Mouse (Mus musculus): ENCODE data around the gene B3gnt3.
A peak's percentile ranks its signal among the peaks of the same experiment; 100 is the strongest.
"Not testable (repeated sequence)": the region's sequence is repeated elsewhere in the genome, so short reads cannot be mapped to it uniquely, and the experiment has no call there.

The B3gnt3 gene

DNA sequence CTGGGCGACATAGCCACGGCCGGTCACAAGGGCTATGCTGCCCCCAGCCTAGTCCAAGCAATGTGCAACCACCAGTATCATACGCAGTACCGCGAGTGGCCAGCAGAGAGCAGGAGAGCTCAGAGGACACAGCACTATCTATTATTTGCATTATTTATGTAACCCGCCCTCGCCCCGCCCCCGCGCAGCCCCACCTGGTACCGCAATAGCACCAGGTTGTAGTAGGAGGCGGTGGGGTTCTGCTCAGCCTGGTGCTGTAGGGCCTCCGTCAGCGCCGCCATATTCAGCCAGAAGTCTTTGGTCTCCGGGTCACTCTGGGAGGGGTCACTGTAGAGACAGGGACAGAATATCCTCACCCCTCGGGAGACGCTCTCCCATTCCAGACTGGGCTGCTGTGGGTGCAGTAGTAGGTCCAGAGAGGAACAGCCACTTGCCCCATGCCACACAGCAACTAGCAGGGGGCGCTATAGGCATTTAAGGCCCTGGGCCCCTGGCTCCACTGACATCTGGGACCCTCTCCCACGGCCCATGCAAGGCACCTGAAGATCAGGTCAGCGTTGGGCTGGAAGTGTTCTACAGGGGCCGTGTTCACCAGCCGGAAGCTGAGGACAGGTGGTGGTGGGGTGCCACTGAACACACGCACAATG, 8.3 kb upstream of the B3gnt3 start:
- peak; percentile 78 for DNase-seq

DNA sequence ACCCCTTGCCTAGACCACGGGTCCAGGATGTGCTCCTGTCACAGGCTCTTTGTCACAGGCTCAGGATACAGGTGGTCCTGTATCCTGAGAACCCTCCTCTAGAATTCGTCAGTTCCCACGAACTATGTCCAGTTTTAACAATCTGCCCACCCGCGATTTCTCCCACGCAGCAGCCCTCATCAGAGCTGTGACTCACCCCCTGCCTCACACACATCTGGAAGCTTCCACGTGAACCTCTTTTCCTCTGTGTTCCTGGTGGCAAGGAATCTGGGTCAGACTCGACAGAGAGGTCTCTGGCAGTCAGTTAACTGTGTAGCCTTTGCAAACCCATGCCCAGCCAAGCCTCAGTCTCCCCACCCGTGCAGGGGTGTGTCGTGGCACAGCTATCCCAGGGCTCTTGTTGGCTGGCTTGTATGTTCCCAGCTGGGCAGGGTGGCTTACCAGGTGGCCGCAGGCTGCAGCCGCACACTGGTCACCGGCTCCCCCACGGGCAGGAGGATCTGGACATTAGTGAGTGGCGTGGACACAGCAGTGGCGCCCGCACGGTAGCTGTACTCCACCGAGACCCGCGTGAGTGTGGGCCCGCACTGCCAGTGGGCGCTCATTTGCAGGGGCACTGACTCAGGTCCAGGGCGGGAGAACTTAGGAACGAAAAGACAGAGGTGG, 7.7 kb upstream of the B3gnt3 start:
- DNase-seq, result no peak

DNA sequence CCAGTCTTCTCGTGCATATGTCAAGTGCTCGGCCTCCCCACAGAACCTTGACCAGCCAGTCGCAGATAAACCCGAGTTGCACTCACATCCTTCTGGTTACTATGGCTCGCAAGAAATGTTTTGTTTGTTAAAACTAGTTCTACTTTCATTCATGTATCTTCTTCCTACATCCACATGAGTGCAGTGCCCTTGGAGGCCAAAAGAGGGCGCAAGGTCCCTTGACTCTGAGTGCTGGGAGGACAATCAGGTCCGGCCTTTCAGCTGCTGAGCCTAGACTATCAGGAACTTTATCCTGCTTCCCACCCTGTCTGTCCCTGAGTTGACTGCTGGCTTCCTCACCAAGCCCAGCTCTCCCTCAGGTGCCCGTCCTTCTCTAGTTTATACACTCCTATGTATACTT, 6.3 kb upstream of the B3gnt3 start:
- DNase-seq, result peak; percentile 79

DNA sequence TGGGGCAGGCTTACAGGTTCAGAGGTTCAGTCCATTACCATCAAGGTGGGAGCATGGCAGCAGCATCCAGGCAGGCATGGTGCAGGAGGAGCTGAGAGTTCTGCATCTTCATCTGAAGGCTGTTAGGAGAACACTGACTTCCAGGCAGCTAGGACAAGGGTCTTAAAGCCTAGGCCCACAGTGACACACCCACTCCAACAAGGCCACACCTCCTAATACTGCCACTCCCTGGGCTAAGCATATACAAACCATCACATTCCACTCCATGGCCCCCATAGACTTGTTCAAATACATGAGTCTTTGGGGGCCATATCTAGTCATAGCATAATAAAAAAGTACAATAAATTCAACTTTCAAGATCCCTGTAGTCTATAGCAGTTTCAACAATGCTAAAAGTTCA, 1.8 kb upstream of the B3gnt3 start:
- DNase-seq, result not testable (repeated sequence)

DNA sequence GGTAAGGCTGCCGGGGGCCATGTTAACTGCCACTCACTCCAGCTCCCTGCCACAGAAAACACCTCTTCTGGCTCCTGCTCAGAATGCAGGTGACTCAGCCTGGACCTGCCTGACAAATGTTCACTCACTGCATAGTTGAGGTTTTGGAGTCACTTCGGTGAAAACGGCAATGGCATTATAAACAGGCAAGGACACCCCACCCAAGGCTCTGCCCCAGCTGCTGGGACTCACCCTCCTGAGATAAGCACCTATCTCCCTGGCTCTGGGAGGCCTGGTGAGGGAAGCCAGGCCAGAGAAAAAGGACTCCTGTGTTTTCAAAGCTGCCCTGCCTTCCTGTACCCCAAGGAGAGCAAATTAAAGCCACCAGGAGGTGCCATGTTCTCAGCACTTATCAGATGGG, 1.3 kb upstream of the B3gnt3 start:
- no peak for DNase-seq

DNA sequence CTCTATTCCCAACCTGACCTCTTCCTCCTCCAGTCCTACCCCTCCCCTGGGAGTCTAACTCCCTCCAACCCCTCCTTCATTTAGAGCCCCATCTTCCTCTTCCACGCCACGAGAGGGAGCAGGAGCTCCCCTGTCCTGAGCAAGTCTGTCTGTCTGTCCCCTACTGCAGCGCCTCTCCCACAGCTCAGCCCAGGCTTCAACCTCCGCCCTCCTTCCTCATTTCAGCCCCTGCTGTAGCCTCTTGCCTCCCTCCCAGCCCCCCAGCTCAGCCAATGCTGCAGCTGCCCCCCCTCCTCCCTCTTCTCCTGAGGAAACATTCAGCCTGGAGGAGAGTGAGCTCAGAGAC, 471 bp upstream of the B3gnt3 start:
- no peak for DNase-seq

DNA sequence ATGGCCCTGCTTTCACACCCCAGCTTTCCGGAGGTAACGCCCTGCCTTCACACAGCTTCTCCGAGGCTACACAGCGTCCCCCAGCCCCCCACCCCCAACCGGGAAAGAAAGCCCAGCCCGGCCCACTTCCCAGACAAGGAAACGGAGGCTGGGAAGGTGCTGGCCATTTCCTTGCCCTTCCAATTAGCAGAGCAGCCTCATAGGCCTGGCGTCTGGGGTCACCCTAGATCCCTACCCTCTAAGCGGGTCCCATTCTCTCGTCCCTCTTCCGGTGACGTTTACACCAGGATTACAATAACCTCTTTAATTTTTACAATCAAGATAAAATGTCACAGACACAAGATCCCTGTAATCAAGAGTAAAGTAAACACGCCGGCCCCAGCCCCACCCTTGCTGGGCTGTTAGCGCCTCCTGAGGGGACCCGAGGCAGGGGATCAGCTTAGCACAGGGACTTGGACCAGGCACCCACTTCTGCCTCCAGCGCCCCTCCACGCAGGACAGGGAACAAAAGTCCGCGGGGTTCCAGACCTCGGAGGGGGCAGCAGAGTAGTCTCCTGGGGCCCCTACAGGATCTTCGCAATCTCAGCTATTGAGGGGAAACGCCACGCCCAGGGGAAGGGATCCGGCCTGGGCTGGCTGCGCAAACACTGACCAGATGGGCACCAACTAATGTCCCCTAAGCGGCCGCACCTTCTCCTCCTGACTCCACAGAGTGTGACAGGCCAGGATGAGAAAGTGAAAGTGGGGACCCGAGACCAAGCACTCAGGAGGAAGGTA, 908 bp downstream of the B3gnt3 start:
- no peak for DNase-seq

DNA sequence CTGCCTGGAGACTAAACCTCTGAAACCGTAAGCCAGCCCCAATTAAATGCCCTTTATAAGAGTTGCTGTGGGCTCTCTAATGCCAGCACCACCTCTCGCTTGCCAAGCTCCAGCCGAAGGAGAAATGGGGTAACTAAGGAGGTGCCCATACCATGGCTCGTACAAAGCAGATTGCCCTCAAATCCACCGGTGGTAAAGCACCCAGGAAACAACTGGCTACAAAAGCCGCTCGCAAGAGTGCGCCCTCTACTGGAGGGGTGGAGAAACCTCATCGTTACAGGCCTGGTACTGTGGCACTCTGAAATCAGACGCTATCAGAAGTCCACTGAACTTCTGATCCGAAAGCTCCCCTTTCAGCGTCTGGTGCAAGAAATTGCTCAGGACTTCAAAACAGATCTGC, 6.1 kb downstream of the B3gnt3 start:
- DNase-seq, result not testable (repeated sequence)

DNA sequence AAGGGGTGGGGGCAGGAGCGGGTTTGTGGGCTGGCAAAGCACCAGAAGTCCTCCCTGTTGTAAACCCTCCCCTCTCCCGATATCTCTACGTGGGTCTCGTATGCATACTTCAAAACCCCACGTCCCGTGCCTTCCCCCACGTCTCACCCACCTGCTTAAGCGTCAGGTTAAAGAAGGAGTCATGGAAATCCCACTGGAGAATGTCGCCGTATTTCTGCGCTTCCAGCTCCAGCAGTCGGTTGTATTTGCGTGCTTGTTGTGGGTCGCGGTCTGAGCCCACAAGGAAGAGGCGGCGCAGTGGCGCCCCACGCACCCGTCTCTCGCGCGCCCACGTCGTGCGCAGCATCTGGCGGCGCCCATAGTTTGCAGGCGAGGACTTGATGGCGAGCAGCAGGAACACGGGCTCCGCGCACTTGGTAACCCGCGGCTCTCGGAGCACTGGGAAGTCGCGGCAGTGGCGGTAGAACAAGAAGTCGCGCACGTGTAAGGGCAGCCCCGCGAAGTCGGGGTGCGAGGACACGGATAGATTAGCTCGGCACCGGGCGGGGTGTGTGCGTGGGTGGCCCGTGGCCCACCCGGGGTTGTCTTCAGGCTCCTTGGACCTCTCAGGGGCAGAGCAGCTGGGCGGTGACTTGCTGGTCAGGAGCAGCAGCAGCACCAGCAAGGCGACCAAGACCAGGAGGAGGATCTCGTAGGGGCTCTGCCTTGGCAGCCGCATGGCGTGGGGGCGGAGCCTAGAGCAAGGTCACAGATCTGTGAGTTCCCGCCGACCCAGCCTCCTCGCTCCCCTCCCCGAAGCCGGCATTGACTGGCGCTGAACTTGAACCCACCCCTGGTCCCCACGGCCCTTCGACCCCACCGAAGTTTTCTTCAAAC, 8.2 kb downstream of the B3gnt3 start:
- peak; percentile 43 for DNase-seq

DNA sequence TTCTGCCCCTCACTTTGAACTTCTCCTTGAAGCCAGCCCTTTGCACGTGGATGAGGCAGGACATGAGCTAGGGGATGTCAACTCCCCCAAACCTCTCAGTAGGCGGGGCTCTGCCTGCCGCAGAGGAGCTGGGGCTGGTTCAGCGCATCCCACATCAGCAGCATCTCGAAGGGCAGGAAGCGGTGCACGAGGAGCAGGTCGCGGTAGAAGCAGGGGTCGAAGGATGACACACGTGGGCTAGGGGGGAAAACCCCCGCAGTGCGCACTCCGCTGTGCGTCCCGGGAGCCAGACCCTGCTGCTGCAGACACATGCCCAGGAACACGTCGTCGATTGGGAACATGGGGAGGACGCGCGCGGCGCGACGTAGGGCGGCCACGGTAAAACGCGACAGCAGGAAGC, 9.1 kb downstream of the B3gnt3 start:
- DNase-seq, result peak; percentile 66

DNA sequence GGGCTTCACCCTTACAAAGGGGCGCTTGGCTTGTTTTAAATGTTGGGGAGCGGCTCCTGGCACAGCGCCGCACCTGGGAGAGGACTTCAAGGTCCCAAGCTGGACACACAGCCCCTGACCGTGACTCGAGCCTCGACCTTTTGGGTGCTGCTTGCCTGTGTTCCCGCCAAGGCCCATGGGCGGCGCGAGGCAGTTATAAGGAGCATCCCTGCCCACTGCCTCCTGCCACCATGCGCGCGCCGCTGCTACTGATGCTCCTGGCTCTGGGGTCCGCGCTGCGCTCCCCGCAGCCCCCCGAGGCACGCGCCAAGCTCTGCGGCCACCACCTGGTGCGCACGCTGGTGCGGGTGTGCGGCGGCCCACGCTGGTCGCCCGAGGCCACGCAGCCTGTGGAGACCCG, 12.6 kb downstream of the B3gnt3 start, which contains the start of gene Insl3:
Insl3 (plus strand) TSS at position 187 of the 400 bp plus-strand sequence.
- DNase-seq, result no peak

DNA sequence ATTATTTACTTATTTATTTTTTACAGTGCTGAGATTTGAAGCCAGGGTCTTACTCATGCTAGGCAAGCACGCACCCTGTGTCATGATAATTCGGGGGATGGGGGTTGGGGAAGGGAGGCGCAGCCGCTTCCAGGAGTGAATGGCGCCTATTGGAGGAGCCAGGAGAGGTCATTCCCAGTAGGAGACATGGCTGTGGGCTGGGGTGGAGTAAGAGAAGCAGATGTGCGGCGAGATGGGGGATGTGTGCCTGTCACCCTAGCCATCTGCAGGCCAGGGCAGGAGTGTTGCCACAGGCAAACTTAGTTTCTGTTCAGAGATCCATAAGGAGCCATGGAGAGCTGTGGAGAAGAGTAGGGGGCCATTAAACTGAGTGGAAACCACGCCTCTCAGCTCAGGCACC, 14.0 kb downstream of the B3gnt3 start:
- DNase-seq, result no peak

DNA sequence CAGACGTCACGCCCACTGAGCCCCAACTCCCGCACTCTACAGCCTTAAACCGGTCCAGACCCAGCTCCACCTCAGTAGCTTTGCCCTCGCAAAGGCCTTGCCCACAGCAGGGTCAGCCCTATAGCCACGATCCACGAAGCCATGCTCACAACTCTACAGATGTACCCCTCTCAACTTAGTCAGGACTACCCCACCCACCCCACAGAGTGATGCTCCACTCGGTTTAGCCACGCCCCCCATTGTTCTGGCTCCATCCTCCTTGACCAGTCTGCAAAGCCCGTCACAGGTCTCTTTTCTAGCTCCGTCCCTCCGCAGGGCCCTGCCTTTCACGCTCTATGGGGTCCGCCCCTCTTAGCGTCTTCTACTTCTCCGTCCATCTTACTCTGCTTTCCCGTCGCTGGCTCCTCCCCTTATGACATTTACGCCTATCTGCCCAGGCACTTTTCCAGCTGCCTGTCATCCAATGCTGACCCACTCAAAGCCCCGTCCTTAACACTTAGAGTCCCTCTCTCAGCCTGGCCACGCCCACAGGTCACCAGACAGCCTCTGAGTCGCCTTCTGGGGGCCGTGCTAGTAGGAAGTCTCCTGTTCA, 15.3 kb downstream of the B3gnt3 start:
- DNase-seq, result no peak

DNA sequence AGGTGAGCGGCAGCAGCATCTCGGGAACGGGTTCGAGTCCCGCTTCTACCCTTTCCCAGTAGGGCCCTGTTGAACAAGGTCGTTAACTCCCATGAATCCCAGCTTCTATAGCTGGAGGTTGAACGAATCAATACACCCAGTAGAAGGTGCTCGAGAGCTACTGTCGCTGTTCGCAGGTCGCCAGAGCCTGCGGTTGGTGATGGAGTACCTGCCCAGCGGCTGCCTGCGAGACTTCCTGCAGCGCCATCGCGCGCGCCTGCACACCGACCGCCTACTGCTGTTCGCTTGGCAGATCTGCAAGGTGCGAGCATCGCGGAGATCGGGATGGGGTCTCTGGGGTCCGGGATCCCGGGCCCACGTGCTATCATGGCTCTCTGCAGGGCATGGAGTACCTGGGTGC, 16.0 kb downstream of the B3gnt3 start:
- DNase-seq, result no peak

DNA sequence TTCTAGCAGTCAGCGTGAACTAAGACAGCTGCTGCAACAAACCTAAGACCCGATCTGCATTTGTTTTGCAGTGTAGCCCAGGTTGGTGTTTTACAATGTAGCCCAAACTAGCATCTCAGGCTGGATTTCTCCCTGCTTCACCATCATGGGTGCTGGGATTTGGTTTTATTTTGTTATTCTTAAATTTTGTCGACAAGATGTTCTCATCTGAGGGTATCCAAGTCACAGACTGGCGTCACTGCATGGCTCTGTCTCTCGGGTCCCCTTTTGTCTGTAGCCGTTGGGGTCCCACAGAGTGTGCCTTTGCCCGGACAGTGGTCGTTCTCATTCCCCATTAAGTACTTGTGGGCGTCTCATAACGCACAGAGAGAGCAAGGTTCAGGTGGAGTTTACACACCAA, 16.9 kb downstream of the B3gnt3 start:
- no peak for DNase-seq

DNA sequence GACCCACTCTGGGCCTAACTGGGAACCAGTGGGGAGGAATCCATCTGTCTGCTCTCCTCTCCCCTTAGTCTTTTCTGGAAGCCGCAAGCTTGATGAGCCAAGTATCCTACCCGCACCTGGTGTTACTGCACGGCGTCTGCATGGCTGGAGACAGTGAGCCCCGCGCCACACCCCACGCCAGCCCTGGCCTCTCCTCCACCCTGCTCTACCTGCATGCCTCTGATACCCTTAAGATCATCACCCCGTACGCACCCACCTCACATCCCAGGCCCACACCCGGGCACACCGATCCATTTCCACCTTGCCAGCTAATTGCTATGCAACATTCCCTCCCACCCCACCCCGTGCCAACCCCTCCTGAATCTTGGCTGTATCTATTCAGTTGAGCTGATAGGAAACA, 18.8 kb downstream of the B3gnt3 start:
- no peak for DNase-seq

DNA sequence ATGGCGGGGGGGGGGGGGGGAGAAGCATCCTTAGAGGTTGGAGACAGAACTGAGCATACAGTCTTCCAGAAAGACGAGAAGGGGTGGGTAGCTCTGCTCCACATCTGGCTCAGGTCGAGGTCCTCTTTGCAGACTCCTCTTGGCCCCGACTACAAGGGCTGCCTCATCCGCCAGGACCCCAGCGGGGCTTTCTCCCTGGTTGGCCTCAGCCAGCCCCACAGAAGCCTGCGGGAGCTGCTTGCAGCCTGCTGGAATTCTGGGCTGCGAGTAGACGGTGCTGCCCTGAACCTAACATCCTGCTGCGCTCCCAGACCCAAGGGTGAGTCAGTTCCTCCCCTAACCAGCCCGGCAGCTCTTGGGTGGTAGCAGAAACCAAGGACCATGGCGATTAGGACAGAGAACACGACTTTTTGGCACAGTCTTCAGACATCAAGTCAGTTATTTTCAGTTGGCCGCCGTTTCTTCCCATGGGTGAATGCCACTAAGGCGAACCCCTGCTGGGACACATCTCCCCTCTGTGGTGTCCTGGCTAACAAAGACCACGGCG, 20.1 kb downstream of the B3gnt3 start:
- no peak for DNase-seq

DNA sequence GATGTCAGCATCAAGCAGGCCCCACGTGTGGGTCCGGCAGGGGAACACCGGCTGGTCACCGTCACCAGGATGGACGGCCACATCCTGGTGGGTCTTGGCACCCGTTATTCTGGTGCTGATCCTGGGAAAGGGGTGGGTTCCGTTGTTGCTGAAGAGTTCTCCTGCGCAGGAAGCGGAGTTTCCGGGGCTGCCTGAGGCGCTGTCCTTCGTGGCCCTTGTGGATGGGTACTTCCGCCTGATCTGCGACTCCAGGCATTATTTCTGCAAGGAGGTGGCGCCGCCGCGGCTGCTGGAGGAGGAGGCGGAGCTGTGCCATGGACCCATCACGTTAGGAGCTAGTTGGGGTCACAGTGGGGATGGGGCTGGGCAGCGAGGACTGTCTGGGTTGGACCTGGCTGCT, 21.1 kb downstream of the B3gnt3 start:
- no peak for DNase-seq

DNA sequence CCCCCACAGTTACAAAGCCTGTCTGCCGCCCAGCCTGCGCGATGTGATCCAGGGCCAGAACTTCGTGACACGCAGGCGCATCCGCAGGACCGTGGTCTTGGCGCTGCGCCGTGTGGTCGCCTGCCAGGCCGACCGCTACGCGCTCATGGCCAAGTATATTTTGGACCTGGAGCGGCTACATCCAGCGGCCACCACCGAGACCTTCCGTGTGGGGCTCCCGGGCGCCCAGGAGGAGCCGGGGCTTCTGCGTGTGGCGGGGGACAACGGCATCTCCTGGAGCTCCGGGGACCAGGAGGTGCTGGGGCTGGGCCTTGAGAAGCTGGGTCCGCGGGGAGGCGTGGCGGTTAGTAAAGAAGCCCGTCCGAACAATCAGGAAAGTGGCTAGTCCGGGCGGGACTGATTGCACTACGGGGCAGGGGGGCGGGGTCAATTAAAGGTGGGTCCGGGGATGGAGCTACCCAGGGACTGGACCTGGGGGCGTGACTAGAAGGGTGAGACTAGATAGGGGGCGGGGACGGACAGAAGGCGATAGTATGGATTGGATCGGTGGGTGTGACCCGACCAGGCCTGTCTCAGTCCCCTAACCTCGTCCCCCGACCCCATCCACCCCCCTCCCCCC, 21.9 kb downstream of the B3gnt3 start:
- no peak for DNase-seq

DNA sequence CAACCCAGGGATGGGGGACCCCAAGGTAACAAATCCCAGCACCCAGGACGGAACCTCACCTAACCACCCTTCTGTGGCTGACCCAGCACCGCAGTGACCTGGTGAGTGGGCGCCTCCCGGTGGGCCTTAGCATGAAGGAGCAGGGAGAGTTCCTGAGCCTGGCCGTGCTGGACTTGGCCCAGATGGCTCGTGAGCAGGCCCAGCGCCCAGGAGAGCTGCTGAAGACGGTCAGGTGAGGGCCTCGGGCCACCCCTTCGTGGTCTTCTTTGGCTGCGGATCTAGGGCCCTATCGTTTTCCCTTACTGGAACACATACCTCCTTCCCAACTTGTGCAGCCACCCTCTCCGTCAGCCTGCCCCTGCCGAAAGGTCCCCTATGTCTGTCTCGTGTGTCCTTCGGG, 22.5 kb downstream of the B3gnt3 start:
- no peak for DNase-seq

DNA sequence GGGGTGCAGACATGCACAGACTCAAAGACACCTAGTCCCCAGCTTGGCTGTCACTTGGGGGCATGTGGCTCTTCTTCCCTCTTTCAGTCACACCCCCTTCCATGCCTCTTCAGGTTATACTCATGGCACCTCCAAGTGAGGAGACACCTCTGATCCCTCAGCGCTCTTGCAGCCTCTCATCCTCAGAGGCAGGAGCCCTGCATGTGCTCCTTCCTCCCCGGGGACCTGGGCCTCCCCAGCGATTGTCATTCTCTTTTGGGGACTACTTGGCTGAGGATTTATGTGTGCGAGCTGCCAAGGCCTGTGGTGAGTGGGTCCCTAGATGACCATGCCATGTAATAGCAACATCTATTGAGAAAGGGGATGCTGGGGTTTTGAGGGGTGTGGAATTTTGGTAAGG, 23.4 kb downstream of the B3gnt3 start:
- DNase-seq, result no peak

DNA sequence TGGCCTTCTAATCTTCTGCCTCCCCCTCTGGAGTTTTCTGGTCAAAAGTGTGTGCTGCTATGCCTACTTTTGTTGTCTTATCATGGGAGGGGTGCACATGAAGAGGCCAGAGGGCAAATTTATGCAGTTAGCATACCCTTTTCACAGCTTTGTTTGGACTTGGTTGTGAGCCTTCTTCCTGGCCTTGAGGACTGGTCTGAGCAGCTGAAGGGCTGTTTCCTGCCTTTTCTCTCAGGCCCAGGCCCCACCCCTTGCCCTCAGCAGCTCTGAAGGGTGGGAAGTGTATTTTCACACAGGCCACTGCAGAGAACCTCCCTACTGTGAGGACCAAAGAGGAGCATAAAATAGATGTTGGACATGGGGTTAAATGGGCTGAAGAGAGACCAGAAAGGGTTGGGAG, 24.0 kb downstream of the B3gnt3 start:
- peak; percentile 47 for DNase-seq
